Mouse (Mus musculus) heart, postnatal 25 days (tissue): ENCODE measurements around the gene Papln. TPM values are rescaled to one million over a fixed set of nuclear protein-coding genes. Genes with fewer than 3 reads are reported as not detected.

ENCODE experiments used
- DNase-seq: peaks from one replicate; pipeline ENCODE4 v3.0.0; 2022; ENCODE audit warnings: low spot score
- intact Hi-C: fragments of 180-260 bp; cut with DNase I; formaldehyde crosslinking; loops from one replicate; pipeline ENCODE4 v1.15.1; 2025
- total RNA-seq, 2 experiments: library from RNA; stranded (reverse); gene quantifications; 2 replicates each; pipeline ENCODE4 v1.2.3; 2021

The Papln gene
- total RNA-seq, 2 experiments from 2014 or later, result 9.6 to 13.4 TPM

DNA sequence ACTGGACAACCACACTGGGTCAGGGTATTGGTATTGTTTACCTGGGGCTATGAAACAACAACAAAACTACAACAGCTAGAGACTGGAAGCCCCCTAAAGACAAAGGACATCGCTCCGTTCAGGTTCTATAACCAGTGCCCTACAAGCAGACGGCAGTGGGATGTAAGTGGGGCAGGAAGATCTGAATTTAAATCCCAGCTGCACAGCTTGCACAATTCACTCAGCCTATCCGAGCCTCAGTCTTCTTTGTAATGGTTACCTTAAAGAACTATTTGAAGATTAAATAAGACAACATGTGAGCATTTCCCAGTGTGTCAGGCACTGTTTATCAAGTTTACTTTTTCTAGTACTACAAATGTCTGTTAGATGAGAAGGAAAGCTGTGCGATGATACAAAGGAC is 34.9 kb downstream of the Papln start:
- no peak for DNase-seq
- intact Hi-C loops, result no loop called here

DNA sequence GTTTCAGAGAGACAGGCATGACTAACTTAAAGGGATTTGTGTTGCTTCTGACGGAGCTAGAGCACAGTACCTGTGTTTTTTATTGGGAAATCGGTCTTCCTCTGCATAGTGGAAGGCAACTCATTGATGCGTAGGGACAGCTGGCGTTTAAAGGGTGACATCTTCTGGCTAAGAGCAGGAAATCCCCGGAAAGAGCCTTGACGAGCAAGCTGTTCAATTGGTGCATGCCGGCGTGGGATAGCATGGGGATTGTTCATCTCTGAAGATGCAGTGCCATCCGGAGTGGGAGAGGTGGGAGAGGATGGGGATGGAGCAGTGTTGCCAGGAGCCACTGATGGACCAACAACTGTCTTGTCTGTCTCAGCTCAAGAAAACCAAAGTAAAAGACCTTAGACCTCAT is 37.5 kb downstream of the Papln start:
- intact Hi-C loops, result no loop called here

DNA sequence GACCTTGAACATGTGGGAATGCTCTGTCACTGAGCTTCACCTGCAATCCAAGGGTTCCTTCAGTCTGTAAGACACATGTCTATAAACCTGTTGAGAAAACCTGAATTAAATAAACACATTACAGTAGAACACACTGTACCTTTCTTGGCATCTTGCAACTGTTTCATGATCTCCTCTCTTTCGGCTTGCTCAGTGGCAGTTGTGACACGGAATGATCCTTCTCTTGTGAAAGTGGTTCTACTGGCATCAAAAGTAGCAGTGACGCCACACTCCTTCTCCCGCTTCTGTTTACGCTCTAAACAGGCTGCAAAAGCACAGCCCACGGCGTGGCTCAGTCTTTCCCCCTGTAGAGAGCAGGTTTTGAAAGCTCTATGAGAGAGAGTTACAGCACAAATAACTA is 40.2 kb downstream of the Papln start:
- intact Hi-C loops, result no loop called here
- DNase-seq, result no peak

More for the DNA sequence above, 37.5 kb downstream of the Papln start:
- DNase-seq, result no peak

DNA sequence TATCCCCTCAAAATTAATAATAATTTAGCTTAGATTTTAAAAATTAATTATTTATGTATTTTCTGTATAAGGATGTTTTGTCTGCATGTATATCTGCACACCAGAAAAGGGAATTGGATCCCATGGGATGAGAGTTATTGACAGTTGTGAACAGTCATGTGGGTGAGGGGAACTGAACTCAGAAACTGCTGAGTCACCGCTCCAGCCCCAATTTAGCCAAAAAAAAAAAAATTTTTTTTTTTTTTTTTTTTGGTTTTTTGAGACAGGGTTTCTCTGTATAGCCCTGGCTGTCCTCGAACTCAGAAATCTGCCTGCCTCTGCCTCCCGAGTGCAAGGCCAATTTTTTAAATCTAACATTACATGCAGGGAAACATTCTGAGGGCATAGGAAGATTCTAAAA is 48.5 kb downstream of the Papln start:
- intact Hi-C loops, result no loop called here
- DNase-seq, result no peak

DNA sequence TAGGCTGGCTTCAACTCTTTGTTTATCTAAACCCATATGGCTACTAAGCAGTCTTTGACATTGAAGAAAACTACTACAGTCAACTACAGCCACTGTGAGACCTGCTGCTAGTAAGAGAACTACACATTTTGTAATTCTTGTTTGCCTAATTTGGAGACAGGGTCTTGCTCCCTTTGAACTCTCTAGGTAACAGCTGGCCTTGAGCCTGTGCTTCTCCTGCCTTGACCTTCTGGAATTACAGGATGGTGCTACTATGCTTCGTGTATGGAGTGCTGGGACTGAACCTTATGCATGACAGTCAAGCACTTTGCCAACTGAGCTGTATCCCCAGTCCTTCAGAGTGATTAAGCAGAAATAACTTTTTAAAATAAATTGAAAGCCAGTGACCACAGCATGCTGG is 53.2 kb downstream of the Papln start:
- DNase-seq, result no peak
- intact Hi-C loops, result no loop called here

DNA sequence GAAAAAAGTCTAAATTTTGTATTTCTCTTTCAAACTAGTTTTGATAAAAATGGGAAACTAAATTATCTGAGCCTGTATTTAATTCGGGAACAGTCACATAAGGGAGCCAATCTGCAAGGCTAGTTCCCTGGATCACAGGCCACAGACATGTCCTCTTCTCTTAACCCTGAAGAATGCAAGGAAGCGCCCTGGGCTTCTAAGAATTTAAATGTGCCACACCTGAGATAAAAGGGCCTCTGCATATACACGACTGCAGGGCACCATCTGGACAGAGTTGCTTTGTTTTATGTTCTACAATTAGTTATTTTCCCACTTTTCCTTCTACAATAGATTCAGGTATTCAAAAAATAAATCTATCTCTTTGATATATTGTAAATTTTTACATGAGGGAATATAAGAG is 67.0 kb downstream of the Papln start:
- intact Hi-C loops, result no loop called here
- DNase-seq, result no peak

DNA sequence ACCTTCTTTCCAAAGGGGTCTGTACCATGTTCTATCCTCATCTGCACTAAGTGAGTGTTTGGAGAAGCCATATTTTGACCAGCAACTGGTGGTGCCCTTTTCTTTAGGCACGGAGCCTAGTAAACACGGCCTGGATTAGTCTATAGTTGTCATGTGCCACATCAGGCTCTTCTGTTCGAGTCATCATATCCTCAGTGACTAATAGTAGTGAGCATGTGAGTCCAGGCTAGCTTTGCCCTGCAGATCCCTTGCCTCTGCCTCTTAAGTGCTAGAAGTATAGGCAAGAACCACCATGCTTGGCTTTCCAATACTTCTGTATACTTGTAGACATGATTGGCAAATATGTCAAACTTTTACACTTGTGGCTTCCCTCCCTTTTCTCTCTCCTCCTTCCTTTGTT is 70.5 kb downstream of the Papln start:
- no peak for DNase-seq
- intact Hi-C loops, result no loop called here

DNA sequence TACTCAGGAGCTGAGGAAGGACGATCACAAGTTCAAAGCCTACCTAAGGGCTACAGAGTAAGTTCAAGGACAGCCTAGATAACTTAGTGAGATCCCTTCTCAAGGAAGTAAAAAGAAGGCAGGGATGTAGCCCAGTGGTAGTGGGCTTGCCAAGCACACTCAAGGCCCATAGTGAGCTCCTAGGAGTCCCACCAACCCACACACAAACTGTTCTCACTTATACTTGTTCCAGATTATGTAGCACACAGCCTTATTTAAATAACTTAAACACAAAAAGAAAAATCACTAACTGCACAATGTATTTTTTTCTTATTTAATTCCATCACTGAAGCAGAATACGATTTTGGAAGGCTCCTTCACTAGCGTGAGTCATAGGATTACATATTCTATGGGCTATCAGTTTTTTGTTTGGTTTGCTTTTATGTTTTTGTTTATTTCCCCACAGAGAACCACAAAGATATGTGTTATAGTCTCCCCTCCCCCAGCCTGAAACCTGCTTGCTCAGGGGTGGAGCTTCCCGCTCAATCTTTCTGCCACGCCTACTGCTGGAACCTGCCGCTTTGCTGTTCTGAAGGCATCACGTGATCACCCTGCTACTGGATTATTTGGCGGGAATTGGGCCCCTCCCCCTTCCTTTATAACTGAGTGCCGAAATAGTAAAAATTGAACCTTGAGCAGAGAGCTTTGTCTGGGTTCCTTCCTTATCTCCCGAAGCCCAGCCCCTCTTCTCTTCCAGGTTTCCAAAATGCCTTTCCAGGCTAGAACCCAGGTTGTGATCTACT is 78.2 kb downstream of the Papln start:
- DNase-seq, result no peak
- intact Hi-C loops, result no loop called here

Other genes with a start within 250 kb of the Papln start
- 10 to 100 TPM; 14.1 to 15.2 TPM for gene Dcaf4, start 243.2 kb upstream of the Papln start, total RNA-seq
- gene Zfyve1, start 166.4 kb upstream of the Papln start, total RNA-seq, result 10 to 100 TPM; 14.7 to 16.6 TPM
- 10 to 100 TPM; 45.7 to 51.4 TPM for gene Rbm25, start 132.4 kb upstream of the Papln start, total RNA-seq
- gene Psen1, start 75.5 kb upstream of the Papln start, total RNA-seq, result 10 to 100 TPM; 31.7 to 34.8 TPM
- 10 to 100 TPM; 29.5 to 36.3 TPM for gene Numb, start 158.3 kb downstream of the Papln start, total RNA-seq
- 1 to 10 TPM; 5.2 to 5.5 TPM for gene Riox1, start 187.0 kb downstream of the Papln start, total RNA-seq
- gene Heatr4, start 221.2 kb downstream of the Papln start, total RNA-seq, result not detected
- gene Acot2, start 224.2 kb downstream of the Papln start, total RNA-seq, result 100 to 1,000 TPM; 100 to 107 TPM
- gene Acot1, start 245.9 kb downstream of the Papln start, total RNA-seq, result 10 to 100 TPM; 35.8 to 47.2 TPM